26 mouse cellular contexts compared by ENCODE assay signal in the genomic region with DNA sequence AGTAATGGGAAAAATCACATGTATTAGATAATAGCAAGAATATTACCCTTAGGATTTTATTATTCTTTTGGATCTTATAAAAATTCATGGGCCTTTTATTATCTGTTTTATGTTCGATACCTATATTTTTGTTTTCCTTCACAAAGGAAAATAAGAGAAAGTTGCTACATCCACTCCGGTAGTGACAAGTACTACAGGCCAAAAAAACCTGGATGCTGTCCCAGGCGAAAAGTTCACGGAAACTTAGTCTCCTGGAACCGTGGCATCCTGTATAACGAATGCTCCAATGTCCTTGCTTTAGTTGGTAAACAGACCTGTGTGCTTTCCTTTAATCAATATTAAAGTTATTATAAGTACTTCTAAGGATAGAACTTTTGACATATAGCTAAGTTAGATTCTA.
"Had no signal": no experiment of that assay in that cellular context is flagged by ENCODE, and none has a peak within 500 bp of the region (broad histone marks: within the 10 kb centered on the region; RNA-seq: fewer than 3 reads in every experiment).

No protein-coding gene starts in this region.

- DNase-seq: gastrocnemius, postnatal 10 days; heart, adult 2 months; heart, postnatal 4 days; kidney, adult 18-20 months; kidney, adult 8-10 months; kidney, postnatal 10 days; kidney, postnatal 25 days; kidney, postnatal 4 days; liver; liver, embryonic 13.5 days; liver, postnatal 0 days had no signal

- H3K27me3 ChIP-seq: heart, embryonic 13.5 days; heart, embryonic 15.5 days; hindbrain, embryonic 12.5 days; intestine, embryonic 15.5 days; limb, embryonic 12.5 days; liver, embryonic 13.5 days; liver, embryonic 15.5 days had no signal

- H3K4me1 ChIP-seq: heart, embryonic 10.5 days; heart, embryonic 15.5 days; hindbrain, embryonic 10.5 days; hindbrain, embryonic 12.5 days; intestine, embryonic 15.5 days; limb, embryonic 10.5 days; limb, embryonic 12.5 days; liver, embryonic 13.5 days; liver, embryonic 15.5 days had no signal

- H3K4me3 ChIP-seq: heart, adult 2 months; heart, embryonic 10.5 days; heart, embryonic 13.5 days; heart, embryonic 15.5 days; hindbrain, embryonic 10.5 days; hindbrain, embryonic 12.5 days; intestine, embryonic 15.5 days; layer of hippocampus, adult 2 months; left cerebral cortex, adult 2 months; limb, embryonic 10.5 days; limb, embryonic 12.5 days; liver, embryonic 13.5 days; liver, embryonic 15.5 days had no signal

- H3K9ac ChIP-seq: heart, embryonic 13.5 days; heart, embryonic 15.5 days; hindbrain, embryonic 12.5 days; hindbrain, embryonic 14.5 days; intestine, embryonic 15.5 days; limb, embryonic 12.5 days; liver, embryonic 13.5 days; liver, embryonic 15.5 days; liver, postnatal 0 days had no signal

- H3K9me3 ChIP-seq: heart, embryonic 10.5 days; heart, embryonic 13.5 days; heart, embryonic 15.5 days; hindbrain, embryonic 10.5 days; hindbrain, embryonic 12.5 days; intestine, embryonic 15.5 days; limb, embryonic 10.5 days; limb, embryonic 12.5 days; liver, embryonic 13.5 days; liver, embryonic 15.5 days had no signal

- H3K4me2 ChIP-seq: heart, embryonic 13.5 days; heart, embryonic 15.5 days; hindbrain, embryonic 12.5 days; hindbrain, embryonic 14.5 days; intestine, embryonic 15.5 days; limb, embryonic 12.5 days; liver, embryonic 13.5 days; liver, embryonic 15.5 days had no signal

- H3K27ac ChIP-seq: heart, adult 2 months; heart, embryonic 10.5 days; heart, embryonic 13.5 days; heart, embryonic 15.5 days; hindbrain, embryonic 10.5 days; hindbrain, embryonic 12.5 days; hindbrain, embryonic 14.5 days; intestine, embryonic 15.5 days; layer of hippocampus, adult 2 months; left cerebral cortex, adult 2 months; limb, embryonic 10.5 days; limb, embryonic 12.5 days; liver, embryonic 13.5 days; liver, embryonic 15.5 days had no signal

- H3K36me3 ChIP-seq: heart, embryonic 10.5 days; heart, embryonic 13.5 days; heart, embryonic 15.5 days; hindbrain, embryonic 10.5 days; hindbrain, embryonic 12.5 days; intestine, embryonic 15.5 days; limb, embryonic 10.5 days; limb, embryonic 12.5 days; liver, embryonic 13.5 days; liver, embryonic 15.5 days had no signal

- ATAC-seq: hindbrain, embryonic 16.5 days; inflammation-experienced regulatory T-cells, adult 6 months; intestine, embryonic 15.5 days; intestine, postnatal 0 days; liver, postnatal 0 days had no signal
